Mouse (Mus musculus) T-cell, adult 2 months (primary cell): ENCODE results near the gene Pld4.

ENCODE experiments used
- DNase-seq: peaks from one replicate; pipeline ENCODE4 v3.0.0; 2022; ENCODE audit warnings: low spot score

Gene Pld4

GRCm38 (mm10) chr12:112738281-112739022 lies 22.0 kb upstream of the Pld4 start:
- no peak for DNase-seq

- DNase-seq = no peak
Observed at GRCm38 (mm10) chr12:112739023-112739568, 21.4 kb upstream of the Pld4 start.

GRCm38 (mm10) chr12:112742768-112743167 lies 17.7 kb upstream of the Pld4 start:
- no peak for DNase-seq

DNA sequence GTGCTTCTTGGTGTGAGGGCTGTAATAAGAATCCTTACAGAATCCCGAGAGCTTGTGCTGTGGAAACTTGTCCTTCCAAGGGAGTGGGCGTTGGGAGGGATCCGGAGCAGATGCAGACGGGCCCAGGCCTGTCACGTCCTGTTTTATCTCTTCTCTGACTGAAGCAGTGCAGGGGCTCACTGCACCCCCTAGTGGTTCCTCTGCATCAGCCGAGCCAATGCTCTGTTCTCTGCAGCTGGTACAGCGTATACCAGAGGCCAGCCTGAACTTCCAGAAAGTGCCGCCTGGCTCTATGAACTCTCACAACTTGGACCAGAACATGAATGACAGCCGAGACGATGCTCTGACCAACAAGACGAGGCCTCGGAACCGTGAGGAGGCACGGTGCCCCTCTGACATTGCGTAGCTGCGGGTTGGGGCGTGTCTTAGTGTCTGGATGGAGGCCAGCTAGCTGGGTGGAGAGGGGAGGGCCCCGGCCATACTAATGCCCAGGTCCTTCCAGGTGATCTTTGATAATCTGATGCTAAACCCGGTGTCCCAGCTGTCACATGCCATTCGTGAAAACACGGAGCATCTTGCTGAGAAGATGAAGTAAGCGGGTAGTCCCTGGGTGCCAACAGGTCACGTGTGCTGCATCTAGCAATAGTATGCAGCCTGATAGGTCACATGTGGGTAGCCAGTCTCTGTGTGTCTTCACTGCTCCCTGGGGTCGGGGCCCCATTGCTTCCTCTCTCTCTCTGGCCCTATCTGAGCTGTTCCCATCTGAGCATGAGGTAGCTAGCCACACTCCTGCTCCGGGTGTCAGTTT lies 17.1 kb upstream of the Pld4 start:
- DNase-seq = peak; percentile 64

GRCm38 (mm10) chr12:112744211-112744610 lies 16.2 kb upstream of the Pld4 start:
- no peak for DNase-seq

DNA sequence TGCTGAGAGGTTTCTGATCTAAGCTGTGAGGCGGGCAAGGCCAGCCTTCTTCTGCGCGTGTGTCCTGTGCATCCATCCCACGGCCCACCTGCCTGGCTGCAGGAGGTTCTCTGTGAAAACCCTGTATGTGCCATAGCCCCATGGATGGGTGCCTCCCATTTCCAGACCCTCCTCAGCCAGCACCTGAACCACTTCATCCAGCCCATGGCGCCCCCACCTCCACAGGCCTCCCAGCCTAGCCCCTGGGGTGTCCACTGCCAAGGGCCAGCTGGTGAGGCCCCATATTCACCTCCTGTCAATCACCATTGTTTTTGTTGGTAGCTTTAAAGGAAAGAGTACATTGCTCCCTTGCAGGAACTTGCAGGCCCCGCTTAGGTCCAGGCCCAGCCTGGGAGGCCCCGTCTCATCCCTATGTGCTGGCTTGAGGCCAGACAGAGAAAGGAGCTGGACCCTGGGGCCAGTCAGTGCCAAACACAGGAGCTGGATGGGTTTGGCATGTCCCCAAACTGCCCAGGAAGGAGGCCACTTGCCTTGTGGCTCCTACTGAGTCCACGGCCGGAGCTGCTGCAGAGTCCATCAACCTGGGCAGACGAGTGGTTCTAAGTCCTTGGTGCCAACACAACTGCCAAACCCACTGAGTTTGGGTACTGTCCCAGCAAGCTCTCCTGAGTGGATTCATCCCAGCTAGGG lies 15.4 kb upstream of the Pld4 start:
- no peak for DNase-seq

DNA sequence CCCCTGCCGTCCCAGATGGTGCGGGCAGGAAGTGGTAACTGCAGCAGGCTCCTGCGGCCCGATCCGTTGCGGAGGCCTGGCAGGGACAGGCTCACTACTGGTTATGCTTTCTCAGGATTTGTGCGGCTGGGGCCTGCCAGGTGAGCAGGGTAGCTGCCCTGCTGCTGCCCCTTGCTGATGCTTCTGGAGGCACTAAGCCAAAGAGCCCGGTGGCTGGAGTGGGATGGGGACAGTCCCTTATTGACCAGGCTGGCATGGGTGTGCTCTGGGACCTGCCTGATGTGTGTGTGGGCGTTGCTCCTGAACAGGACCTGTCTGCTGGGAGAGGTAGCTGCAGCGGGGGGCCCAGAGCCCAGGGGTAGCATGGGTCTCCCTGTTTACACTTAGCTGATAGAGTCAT lies 14.7 kb upstream of the Pld4 start:
- no peak for DNase-seq

- DNase-seq = no peak
Observed at GRCm38 (mm10) chr12:112746461-112746807, 14.0 kb upstream of the Pld4 start.

GRCm38 (mm10) chr12:112746808-112747605 lies 13.4 kb upstream of the Pld4 start:
- peak; percentile 20 for DNase-seq

- DNase-seq = no peak
Observed at GRCm38 (mm10) chr12:112747606-112747970, 12.9 kb upstream of the Pld4 start.

GRCm38 (mm10) chr12:112750976-112751375 lies 9.5 kb upstream of the Pld4 start:
- DNase-seq = no peak

DNA sequence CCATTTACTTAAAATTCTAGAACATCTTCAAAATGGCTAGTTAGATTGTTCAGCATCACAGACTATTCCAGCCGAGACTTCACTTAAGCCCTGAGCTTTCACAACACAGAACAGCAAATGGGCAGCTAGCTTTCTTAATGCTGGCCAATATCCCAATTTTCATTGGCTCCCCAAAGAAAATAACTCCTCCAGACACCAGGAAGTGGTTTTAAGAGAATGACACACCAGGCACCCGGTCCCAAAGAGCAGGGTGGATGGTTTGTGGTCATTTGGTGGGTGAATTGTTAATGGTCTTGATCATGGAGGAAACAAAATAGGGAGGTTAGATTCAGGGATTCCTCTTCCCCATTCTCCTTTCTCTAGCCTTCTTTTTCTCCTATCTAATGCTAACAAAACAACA lies 8.1 kb upstream of the Pld4 start:
- DNase-seq = no peak

GRCm38 (mm10) chr12:112755900-112756299 lies 4.6 kb upstream of the Pld4 start:
- no peak for DNase-seq

GRCm38 (mm10) chr12:112757896-112758295 lies 2.6 kb upstream of the Pld4 start:
- DNase-seq = no peak

DNA sequence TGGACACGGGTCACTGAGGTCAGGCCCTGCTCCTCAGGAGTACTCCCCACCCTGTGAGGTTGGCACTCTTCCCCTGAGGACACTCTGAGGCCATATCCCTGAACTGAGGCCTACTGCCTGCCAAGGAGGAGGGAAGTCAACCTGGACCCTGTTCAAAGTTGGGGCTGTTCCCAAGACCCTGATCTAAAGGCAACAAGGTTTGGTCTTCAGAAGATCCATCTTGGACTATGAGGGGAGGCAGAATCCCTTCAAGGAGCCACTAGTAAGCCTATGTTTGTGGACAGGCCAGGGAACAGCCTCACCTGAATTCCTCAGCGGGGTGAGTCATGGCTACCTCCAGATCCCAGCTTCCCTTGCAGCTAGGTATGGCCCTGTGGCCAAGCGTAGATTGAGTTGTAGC lies 984 bp upstream of the Pld4 start:
- DNase-seq = no peak

GRCm38 (mm10) chr12:112761411-112761810 lies 956 bp downstream of the Pld4 start:
- DNase-seq = no peak

DNA sequence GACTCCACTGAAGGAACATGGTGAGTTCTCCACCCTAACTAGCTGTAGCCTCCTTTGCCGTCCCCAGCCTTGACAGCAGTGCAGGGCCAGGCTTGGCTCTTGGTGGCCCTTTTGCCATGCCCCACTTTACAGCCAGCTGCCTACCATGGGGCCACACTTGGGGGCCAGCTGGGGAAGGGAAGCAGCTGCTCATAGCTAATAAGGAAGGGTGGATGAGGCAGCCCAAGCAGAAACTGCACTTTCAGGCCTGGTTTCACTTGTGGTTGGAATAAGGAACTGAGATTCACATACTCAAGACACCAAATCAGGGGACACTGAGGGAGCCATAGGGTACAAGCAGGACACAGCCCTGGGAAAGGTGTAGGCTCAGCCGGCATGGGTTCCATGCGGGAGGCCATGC lies 1.6 kb downstream of the Pld4 start:
- DNase-seq = no peak

DNA sequence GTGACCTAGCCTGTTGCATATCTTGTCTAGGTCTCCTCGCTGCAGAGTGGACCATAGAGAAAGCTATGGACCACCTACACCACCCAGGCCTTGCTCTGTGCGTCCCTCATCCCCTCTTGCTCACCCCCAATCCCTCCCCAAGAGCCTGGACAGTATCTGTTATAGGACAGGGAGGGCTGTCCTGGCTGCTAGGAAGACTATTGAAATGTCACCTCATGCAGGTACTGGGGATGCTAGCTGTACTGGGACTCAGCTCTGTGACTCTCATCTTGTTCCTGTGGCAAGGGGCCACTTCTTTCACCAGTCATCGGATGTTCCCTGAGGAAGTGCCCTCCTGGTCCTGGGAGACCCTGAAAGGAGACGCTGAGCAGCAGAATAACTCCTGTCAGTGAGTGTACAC lies 2.7 kb downstream of the Pld4 start:
- no peak for DNase-seq

GRCm38 (mm10) chr12:112764141-112764540 lies 3.7 kb downstream of the Pld4 start:
- DNase-seq = no peak

GRCm38 (mm10) chr12:112764991-112765390 lies 4.5 kb downstream of the Pld4 start:
- DNase-seq = no peak

DNA sequence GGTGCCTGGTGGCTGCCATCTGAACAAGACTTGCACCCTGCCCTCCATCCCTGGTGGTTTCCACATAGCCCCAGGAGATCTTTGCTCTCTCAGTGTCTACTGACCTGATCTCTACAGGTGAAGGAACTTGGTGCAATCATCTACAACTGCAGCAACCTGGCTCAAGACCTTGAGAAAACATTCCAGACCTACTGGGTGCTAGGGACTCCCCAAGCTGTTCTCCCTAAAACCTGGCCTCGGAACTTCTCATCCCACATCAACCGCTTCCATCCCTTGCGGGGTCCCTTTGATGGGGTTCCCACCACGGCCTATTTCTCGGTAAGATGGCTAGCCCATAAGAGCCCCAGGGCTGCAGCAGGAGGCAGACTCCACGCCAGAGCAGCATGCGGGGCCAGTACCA lies 6.1 kb downstream of the Pld4 start:
- no peak for DNase-seq
